Mouse (Mus musculus): ENCODE results near the gene Camsap1. TPM values are rescaled to one million over a fixed set of nuclear protein-coding genes. Genes with fewer than 3 reads are reported as not detected.

The Camsap1 gene
- 69.5 and 75.9 TPM in 2 replicates for polyA plus RNA-seq (2015; fragmentation: Nextera tagmentation; extraction: Ambion mirVana)

GRCm38 (mm10) chr2:25983159-25983907, at the start of gene Camsap1:
Gene Camsap1 (minus strand): TSS chr2:25983282.
- peak within 1 kb of the TSS; percentile 96 for H3K4me3 ChIP-seq
- ATAC-seq (replicated peaks), result peak; percentile 98
- no peaks in the 10 kb centered on the region for H3K27me3 ChIP-seq
- peak within 1 kb of the TSS; percentile 95 for H3K27ac ChIP-seq (replicated peaks)
- peaks cover 43% of the 10 kb centered on the region for H3K4me1 ChIP-seq
- no peaks in the 10 kb centered on the region for H3K9me3 ChIP-seq
- no peaks in the 10 kb centered on the region for H3K36me3 ChIP-seq
- peak within 1 kb of the TSS; percentile 98 for H3K9ac ChIP-seq (replicated peaks)
- under 1% methylated on average over 42 of the region's 64 CpGs for WGBS
- H3K4me2 ChIP-seq (replicated peaks), result peak within 1 kb of the TSS; percentile 84

- WGBS, result 54% methylated on average over 3 of the region's 3 CpGs
- H3K27ac ChIP-seq (replicated peaks), result no peak overlapping the region
- H3K9me3 ChIP-seq, result no peaks in the 10 kb centered on the region
- H3K27me3 ChIP-seq, result 0 out of 2 replicates have a peak, but pooled peaks cover 11% of the 10 kb centered on the region
- no peaks in the 10 kb centered on the region for H3K36me3 ChIP-seq
- H3K9ac ChIP-seq (replicated peaks), result no peak overlapping the region
- no peak for ATAC-seq (replicated peaks)
- no peak overlapping the region for H3K4me3 ChIP-seq
- no peak overlapping the region for H3K4me2 ChIP-seq (replicated peaks)
- no peaks in the 10 kb centered on the region for H3K4me1 ChIP-seq
These were observed 47.2 kb upstream of the Camsap1 start for GRCm38 (mm10) chr2:26030288-26030687.

- H3K9ac ChIP-seq (replicated peaks), result no peak overlapping the region
- H3K9me3 ChIP-seq, result no peaks in the 10 kb centered on the region
- H3K4me3 ChIP-seq, result no peak overlapping the region
- 0 out of 2 replicates have a peak, but pooled peaks cover 4% of the 10 kb centered on the region for H3K27me3 ChIP-seq
- no peak for ATAC-seq (replicated peaks)
- WGBS, result 38% methylated on average over 4 of the region's 4 CpGs
- H3K4me2 ChIP-seq (replicated peaks), result no peak overlapping the region
- H3K27ac ChIP-seq (replicated peaks), result no peak overlapping the region
- H3K36me3 ChIP-seq, result no peaks in the 10 kb centered on the region
- H3K4me1 ChIP-seq, result peaks cover 19% of the 10 kb centered on the region
These were observed 41.3 kb upstream of the Camsap1 start for GRCm38 (mm10) chr2:26024138-26025075.

- Histone ChIP-seq H3K4me2 (replicated peaks) (no peak overlapping the region), H3K36me3 (0 out of 2 replicates have a peak, but pooled peaks cover 3% of the 10 kb centered on the region), H3K27ac (replicated peaks) (no peak overlapping the region), H3K4me1 (peaks cover 24% of the 10 kb centered on the region), H3K9me3 (no peaks in the 10 kb centered on the region), H3K27me3 (no peaks in the 10 kb centered on the region), H3K4me3 (no peak overlapping the region), H3K9ac (replicated peaks) (no peak overlapping the region)
- WGBS, result 91% methylated on average over 1 of the region's 1 CpGs
- no peak for ATAC-seq (replicated peaks)
These were observed 39.5 kb upstream of the Camsap1 start for GRCm38 (mm10) chr2:26022626-26023025.

GRCm38 (mm10) chr2:26022258-26022565, 39.1 kb upstream of the Camsap1 start:
- peak overlapping the region; percentile 89; the same call in 1 of the 2 replicates for H3K4me3 ChIP-seq
- 0 out of 2 replicates have a peak overlapping the region, but pooled peaks have one; percentile 20 for H3K27ac ChIP-seq (replicated peaks)
- no peak for ATAC-seq (replicated peaks)

GRCm38 (mm10) chr2:26021561-26022257, 38.6 kb upstream of the Camsap1 start, which contains the start of gene Ubac1:
Gene Ubac1 (minus strand): TSS chr2:26021747.
- Histone ChIP-seq H3K27me3 (no peaks in the 10 kb centered on the region), H3K4me1 (peaks cover 24% of the 10 kb centered on the region), H3K36me3 (0 out of 2 replicates have a peak, but pooled peaks cover 3% of the 10 kb centered on the region), H3K9ac (replicated peaks) (peak within 1 kb of the TSS; percentile 84), H3K27ac (replicated peaks) (peak within 1 kb of the TSS; percentile 83), H3K4me3 (peak within 1 kb of the TSS; percentile 89), H3K4me2 (replicated peaks) (peak within 1 kb of the TSS; percentile 96), H3K9me3 (no peaks in the 10 kb centered on the region)
- 6% methylated on average over 50 of the region's 50 CpGs for WGBS
- ATAC-seq (replicated peaks), result peak; percentile 94

More at GRCm38 (mm10) chr2:26022258-26022565, 39.1 kb upstream of the Camsap1 start:
- Histone ChIP-seq H3K9ac (replicated peaks) (no peak overlapping the region), H3K27me3 (no peaks in the 10 kb centered on the region), H3K9me3 (no peaks in the 10 kb centered on the region), H3K4me2 (replicated peaks) (peak overlapping the region; percentile 38), H3K36me3 (0 out of 2 replicates have a peak, but pooled peaks cover 3% of the 10 kb centered on the region), H3K4me1 (peaks cover 24% of the 10 kb centered on the region)
- 79% methylated on average over 8 of the region's 8 CpGs for WGBS

- ATAC-seq (replicated peaks), result peak; percentile 39
- WGBS, result 2% methylated on average over 38 of the region's 38 CpGs
These were observed 37.9 kb upstream of the Camsap1 start for GRCm38 (mm10) chr2:26020714-26021560.

GRCm38 (mm10) chr2:26019923-26020322, 36.8 kb upstream of the Camsap1 start:
- peak overlapping the region; percentile 96; the same call in 1 of the 2 replicates for H3K4me2 ChIP-seq (replicated peaks)
- no peak overlapping the region for H3K4me3 ChIP-seq
- H3K27me3 ChIP-seq, result no peaks in the 10 kb centered on the region
- ATAC-seq (replicated peaks), result no peak
- H3K27ac ChIP-seq (replicated peaks), result no peak overlapping the region
- 80% methylated on average over 3 of the region's 3 CpGs for WGBS
- peaks cover 14% of the 10 kb centered on the region for H3K36me3 ChIP-seq
- H3K9me3 ChIP-seq, result no peaks in the 10 kb centered on the region
- no peak overlapping the region for H3K9ac ChIP-seq (replicated peaks)
- H3K4me1 ChIP-seq, result peaks cover 24% of the 10 kb centered on the region

More at GRCm38 (mm10) chr2:26020714-26021560, 37.9 kb upstream of the Camsap1 start:
- Histone ChIP-seq H3K27me3 (no peaks in the 10 kb centered on the region), H3K27ac (replicated peaks) (peak overlapping the region; percentile 83), H3K4me1 (peaks cover 24% of the 10 kb centered on the region), H3K9ac (replicated peaks) (peak overlapping the region; percentile 84), H3K36me3 (0 out of 2 replicates have a peak, but pooled peaks cover 5% of the 10 kb centered on the region), H3K9me3 (no peaks in the 10 kb centered on the region), H3K4me3 (peak overlapping the region; percentile 89), H3K4me2 (replicated peaks) (peak overlapping the region; percentile 96)

- H3K27me3 ChIP-seq, result no peaks in the 10 kb centered on the region
- H3K36me3 ChIP-seq, result peaks cover 35% of the 10 kb centered on the region
- H3K27ac ChIP-seq (replicated peaks), result no peak overlapping the region
- no peaks in the 10 kb centered on the region for H3K9me3 ChIP-seq
- no peak overlapping the region for H3K4me3 ChIP-seq
- H3K4me2 ChIP-seq (replicated peaks), result no peak overlapping the region
- H3K9ac ChIP-seq (replicated peaks), result no peak overlapping the region
- peaks cover 24% of the 10 kb centered on the region for H3K4me1 ChIP-seq
- WGBS, result 74% methylated on average over 4 of the region's 4 CpGs
- no peak for ATAC-seq (replicated peaks)
These were observed 34.2 kb upstream of the Camsap1 start for GRCm38 (mm10) chr2:26017326-26017725.

GRCm38 (mm10) chr2:26013674-26014073, 30.6 kb upstream of the Camsap1 start:
- H3K9me3 ChIP-seq, result no peaks in the 10 kb centered on the region
- ATAC-seq (replicated peaks), result no peak
- WGBS, result 97% methylated on average over 3 of the region's 3 CpGs
- no peaks in the 10 kb centered on the region for H3K4me1 ChIP-seq
- no peak overlapping the region for H3K9ac ChIP-seq (replicated peaks)
- no peak overlapping the region for H3K27ac ChIP-seq (replicated peaks)
- H3K36me3 ChIP-seq, result peaks cover 57% of the 10 kb centered on the region
- H3K4me3 ChIP-seq, result no peak overlapping the region
- no peaks in the 10 kb centered on the region for H3K27me3 ChIP-seq
- H3K4me2 ChIP-seq (replicated peaks), result no peak overlapping the region

- H3K36me3 ChIP-seq, result peaks cover 78% of the 10 kb centered on the region
- ATAC-seq (replicated peaks), result no peak
- WGBS, result 73% methylated on average over 1 of the region's 1 CpGs
- no peak overlapping the region for H3K4me2 ChIP-seq (replicated peaks)
- H3K27ac ChIP-seq (replicated peaks), result no peak overlapping the region
- no peaks in the 10 kb centered on the region for H3K9me3 ChIP-seq
- no peaks in the 10 kb centered on the region for H3K4me1 ChIP-seq
- no peak overlapping the region for H3K9ac ChIP-seq (replicated peaks)
- H3K27me3 ChIP-seq, result no peaks in the 10 kb centered on the region
- no peak overlapping the region for H3K4me3 ChIP-seq
These were observed 28.3 kb upstream of the Camsap1 start for GRCm38 (mm10) chr2:26011420-26011819.

Measured in forebrain, embryonic 15.5 days (tissue).